8 mouse cellular contexts compared by ENCODE assay signal in genomic region chr5:73293458-73293827, GRCm38 (mm10). TPM values are rescaled to one million over a fixed set of nuclear protein-coding genes. Genes with fewer than 3 reads are reported as not detected.
A peak's percentile ranks its signal among the peaks of the same experiment; 100 is the strongest.
DNase-seq lines count a peak whose midpoint lies in the region; ATAC-seq and TF ChIP-seq lines count a peak whose summit lies in the region.

No protein-coding gene starts in this region.

- peak overlapping the region; percentile 63 for H3K4me2 ChIP-seq in neural tube, embryonic 12.5 days (replicated peaks)

- H3K9ac ChIP-seq in neural tube, embryonic 12.5 days, result peak overlapping the region; percentile 91

- intact Hi-C loops in left cerebral cortex, adult 2 months (cut with DNase I), result loop anchor here (2.0 kb wide), 2 partner anchors 39 to 159 kb away; no protein-coding TSS in a partner anchor
- intact Hi-C loops in left cerebral cortex, postnatal 14 days (cut with DNase I), result loop anchor here (5.0 kb wide), 2 partner anchors 36 to 161 kb away; partner anchors contain the start of gene Fryl
- intact Hi-C loops in left cerebral cortex, postnatal 36 days (cut with DNase I), result loop anchor here (5.0 kb wide), 1 partner anchor 161 kb away; no protein-coding TSS in a partner anchor

- no peaks in the 10 kb centered on the region for H3K27me3 ChIP-seq in neural tube, embryonic 12.5 days (replicated peaks)

- H3K27ac ChIP-seq in left cerebral cortex, adult 2 months, result peak overlapping the region; percentile 97
- peak overlapping the region; percentile 96; the same call in 1 of the 2 replicates for H3K27ac ChIP-seq in cortical plate, adult 2 months (ENCODE audit: insufficient read depth, low read length)
- H3K27ac ChIP-seq in neural tube, embryonic 12.5 days, result no peak overlapping the region

- TF ChIP-seq POLR2A in cortical plate, adult 2 months (IDR thresholded peaks at IDR 0.05; ENCODE audit: extremely low read depth, insufficient read depth, low read length), result no peak

- H3K36me3 ChIP-seq in neural tube, embryonic 12.5 days, result peaks cover 19% of the 10 kb centered on the region

- 20% methylated on average over 8 of the region's 8 CpGs for WGBS in neural tube, embryonic 12.5 days

- TF ChIP-seq CTCF in left cerebral cortex, adult 2 months (IDR thresholded peaks at IDR 0.05), result no peak
- no peak for TF ChIP-seq CTCF in cortical plate, adult 2 months (IDR thresholded peaks at IDR 0.05; ENCODE audit: extremely low read depth, insufficient read depth, low read length)

- no peak for DNase-seq in left cerebral cortex, adult 2 months (ENCODE audit: extremely low spot score in 1 of 2, low spot score in 2 of 2)
- DNase-seq in left cerebral cortex, postnatal 14 days (ENCODE audit: low spot score in 2 of 2), result no peak
- DNase-seq in ovary, postnatal 14 days (ENCODE audit: low spot score), result no peak
- DNase-seq in left cerebral cortex, postnatal 36 days (ENCODE audit: low spot score in 2 of 2), result no peak
- DNase-seq in cerebellum, adult 18-20 months, result no peak

- peak; percentile 48 for ATAC-seq in inflammation-experienced regulatory T-cells, adult 6 months
- ATAC-seq in neural tube, embryonic 12.5 days (ENCODE audit: low FRiP score, low read depth), result no peak

- peaks cover 8% of the 10 kb centered on the region for H3K4me1 ChIP-seq in cortical plate, adult 2 months (ENCODE audit: control insufficient read depth, insufficient read depth, low read length)
- peaks cover 6% of the 10 kb centered on the region for H3K4me1 ChIP-seq in neural tube, embryonic 12.5 days

- no peaks in the 10 kb centered on the region for H3K9me3 ChIP-seq in neural tube, embryonic 12.5 days

- H3K4me3 ChIP-seq in left cerebral cortex, adult 2 months, result peak overlapping the region; percentile 98
- H3K4me3 ChIP-seq in cortical plate, adult 2 months (ENCODE audit: insufficient read depth, low read length), result peak overlapping the region; percentile 96
- peak overlapping the region; percentile 97 for H3K4me3 ChIP-seq in neural tube, embryonic 12.5 days

RNA-seq across cellular contexts. Expression of gene Ociad1, which starts 0.9 kb away (rescaled TPM):
- total RNA-seq in left cerebral cortex, adult 2 months (2021), result 100 to 1,000 TPM; 450 to 470 TPM
- total RNA-seq in left cerebral cortex, postnatal 14 days (2021), result 100 to 1,000 TPM; 389 to 400 TPM
- polyA plus RNA-seq in cortical plate, adult 2 months (2012; rRNA removed), result 315 and 343 TPM in 2 replicates
- 100 to 1,000 TPM; 141 to 209 (median 183) TPM for polyA plus RNA-seq in inflammation-experienced regulatory T-cells, adult 6 months (2017; shearing (Covaris generic))
- polyA plus RNA-seq in neural tube, embryonic 12.5 days (2016; fragmentation: Nextera tagmentation; extraction: Ambion mirVana), result 225 and 264 TPM in 2 replicates
- total RNA-seq in left cerebral cortex, postnatal 36 days (2021), result 100 to 1,000 TPM; 448 to 466 TPM

RNA-seq across cellular contexts. Expression of gene Fryl, which starts 37.0 kb away (rescaled TPM):
- total RNA-seq in left cerebral cortex, adult 2 months (2021), result 10 to 100 TPM; 62.7 to 81.6 TPM
- 10 to 100 TPM; 48.3 to 49.7 TPM for total RNA-seq in left cerebral cortex, postnatal 14 days (2021)
- 46.5 and 50.3 TPM in 2 replicates for polyA plus RNA-seq in cortical plate, adult 2 months (2012; rRNA removed)
- polyA plus RNA-seq in inflammation-experienced regulatory T-cells, adult 6 months (2017; shearing (Covaris generic)), result 100 to 1,000 TPM in 2 of 3 experiments, 10 to 100 TPM in 1; 87.2 to 121 (median 114) TPM
- polyA plus RNA-seq in neural tube, embryonic 12.5 days (2016; fragmentation: Nextera tagmentation; extraction: Ambion mirVana), result 44.8 and 49.7 TPM in 2 replicates
- 10 to 100 TPM; 48.6 to 80.3 TPM for total RNA-seq in left cerebral cortex, postnatal 36 days (2021)

RNA-seq across cellular contexts. Expression of gene Ociad2, which starts 47.4 kb away (rescaled TPM):
- 100 to 1,000 TPM; 114 to 137 TPM for total RNA-seq in left cerebral cortex, adult 2 months (2021)
- 100 to 1,000 TPM in 1 of 2 experiments, 10 to 100 TPM in 1; 88.3 to 110 TPM for total RNA-seq in left cerebral cortex, postnatal 14 days (2021)
- polyA plus RNA-seq in cortical plate, adult 2 months (2012; rRNA removed), result 53.7 and 60.5 TPM in 2 replicates
- 1 to 10 TPM in 2 of 3 experiments, under 1 TPM in 1; 0.32 to 2.7 (median 1.2) TPM for polyA plus RNA-seq in inflammation-experienced regulatory T-cells, adult 6 months (2017; shearing (Covaris generic))
- polyA plus RNA-seq in neural tube, embryonic 12.5 days (2016; fragmentation: Nextera tagmentation; extraction: Ambion mirVana), result 12.3 and 12.5 TPM in 2 replicates
- total RNA-seq in left cerebral cortex, postnatal 36 days (2021), result 100 to 1,000 TPM; 110 to 119 TPM
